Mouse (Mus musculus): ENCODE measurements around the gene Wasf2.
A peak's percentile ranks its signal among the peaks of the same experiment; 100 is the strongest.
"Not testable (repeated sequence)": the region's sequence is repeated elsewhere in the genome, so short reads cannot be mapped to it uniquely, and the experiment has no call there.

Wasf2 gene

GRCm38 (mm10) chr4:133129931-133130889 is at the start of gene Wasf2:
Gene Wasf2, plus strand, starts transcription at chr4:133130505.
- peak; percentile 96 for DNase-seq

- DNase-seq: no peak
Observed at GRCm38 (mm10) chr4:133080862-133081261, 49.4 kb upstream of the Wasf2 start.

DNA sequence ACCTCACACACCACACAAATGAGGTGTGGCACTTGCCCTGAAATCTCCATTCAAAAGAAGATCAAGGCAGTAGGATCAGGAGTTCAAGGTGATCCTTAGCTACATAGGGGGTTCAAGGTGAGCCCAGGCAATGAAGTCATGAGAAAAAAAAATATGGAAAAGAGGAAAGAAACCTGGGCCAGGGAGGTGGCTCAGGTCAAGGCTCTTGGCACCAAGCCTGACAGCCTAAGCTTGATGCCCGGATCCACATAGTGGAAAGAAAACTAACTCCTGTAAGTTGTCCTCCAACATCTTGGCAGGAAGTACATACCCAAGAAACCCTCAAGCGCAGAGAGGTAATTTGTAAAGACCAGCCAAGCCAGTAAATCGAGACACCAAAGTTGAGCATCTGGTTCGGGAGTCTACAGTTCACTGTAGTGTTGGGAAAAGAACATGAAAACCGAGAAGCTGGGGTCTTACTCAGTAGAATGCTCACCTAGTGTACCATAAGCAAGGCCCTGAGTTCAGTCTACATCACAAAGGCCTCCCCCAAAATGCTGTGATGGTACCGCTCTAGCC is 48.0 kb upstream of the Wasf2 start:
- DNase-seq: no peak

- DNase-seq: peak; percentile 95
Observed at GRCm38 (mm10) chr4:133083991-133084861, 46.1 kb upstream of the Wasf2 start.

DNA sequence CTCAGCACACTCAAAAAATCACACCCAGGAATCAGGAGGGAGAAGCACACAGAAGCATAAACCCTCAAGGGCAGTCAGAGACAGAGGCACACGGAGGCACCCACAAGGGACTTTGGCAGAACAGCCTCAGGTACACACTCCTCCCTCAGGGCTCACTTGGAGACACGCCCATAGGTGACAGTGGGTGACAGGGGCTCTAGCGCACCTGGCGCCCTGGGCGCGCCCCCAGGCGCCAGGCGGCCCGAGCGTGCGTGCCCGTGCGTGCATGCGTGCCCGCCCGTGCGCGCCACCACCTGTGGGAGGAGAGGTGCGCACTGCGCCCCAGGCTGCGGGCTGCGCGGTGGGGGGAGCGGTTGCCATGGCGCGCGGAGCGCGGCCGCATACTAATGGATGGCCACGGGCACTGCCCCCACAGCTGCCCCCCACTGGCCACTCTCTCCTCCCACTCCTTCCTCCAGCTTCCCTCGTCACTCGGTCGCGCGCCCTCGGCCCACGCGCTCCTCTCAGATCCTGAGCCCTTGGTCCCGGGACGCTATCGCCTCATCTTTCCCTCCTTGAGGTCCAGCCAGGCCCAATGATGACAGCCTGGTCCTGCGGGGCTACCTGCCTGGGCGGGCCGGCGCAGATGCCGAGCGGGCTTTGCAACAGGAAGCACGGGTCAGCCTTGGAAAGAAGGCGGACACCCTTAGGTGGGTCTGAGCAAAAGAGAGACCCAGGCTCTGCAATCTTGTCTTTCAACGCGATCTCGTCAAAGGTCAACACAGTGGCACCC is 45.1 kb upstream of the Wasf2 start:
- DNase-seq: peak; percentile 72

DNA sequence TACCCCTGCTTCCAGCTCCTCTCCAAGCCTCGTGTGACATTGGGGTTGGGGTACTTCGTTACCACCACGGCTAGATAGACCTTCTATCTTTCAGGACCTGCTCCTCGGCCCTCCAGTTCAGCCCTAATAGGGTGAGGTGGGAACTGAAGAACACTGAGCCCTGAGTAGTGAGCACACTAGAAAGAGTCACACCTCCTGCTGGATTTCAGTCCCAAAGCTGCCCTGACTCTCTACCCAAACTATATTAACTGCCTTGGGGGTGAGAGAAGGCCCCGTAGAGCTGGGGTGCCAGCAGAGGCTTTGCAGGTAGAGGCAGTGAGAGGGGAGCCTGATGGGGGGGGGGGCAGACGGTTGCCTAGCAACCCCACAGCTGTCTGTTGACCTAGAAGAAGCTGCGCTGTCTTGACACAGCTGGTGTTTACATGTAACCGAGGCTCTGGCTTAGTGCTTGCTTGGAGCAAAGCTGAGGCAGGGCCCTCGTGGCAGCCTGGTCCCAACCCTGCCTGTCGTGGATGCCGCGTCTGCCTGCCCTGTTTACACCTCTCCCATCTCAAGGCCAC is 44.4 kb upstream of the Wasf2 start:
- no peak for DNase-seq

GRCm38 (mm10) chr4:133087177-133087714 is 43.1 kb upstream of the Wasf2 start:
- DNase-seq: no peak

DNA sequence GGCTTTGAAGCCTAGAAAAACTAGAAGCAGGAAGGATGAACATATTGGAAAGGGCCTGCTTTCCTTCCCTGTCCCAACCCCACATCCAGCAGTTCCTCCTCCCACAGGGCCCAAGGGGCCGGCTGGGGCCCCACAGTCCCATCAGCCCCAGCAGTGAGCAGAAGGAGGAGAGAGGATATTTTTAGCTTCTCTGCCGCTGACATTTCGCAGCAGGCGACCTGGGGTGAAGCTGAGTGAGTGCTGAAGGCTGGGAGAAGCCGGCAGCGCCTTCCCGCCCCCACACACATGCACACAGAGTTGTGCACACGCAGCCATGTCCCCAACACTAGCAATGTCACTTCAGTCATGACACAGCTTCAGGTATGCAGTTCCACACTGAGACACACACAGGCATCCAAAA is 42.5 kb upstream of the Wasf2 start:
- no peak for DNase-seq

- DNase-seq: no peak
Observed at GRCm38 (mm10) chr4:133089319-133089718, 41.0 kb upstream of the Wasf2 start.

DNA sequence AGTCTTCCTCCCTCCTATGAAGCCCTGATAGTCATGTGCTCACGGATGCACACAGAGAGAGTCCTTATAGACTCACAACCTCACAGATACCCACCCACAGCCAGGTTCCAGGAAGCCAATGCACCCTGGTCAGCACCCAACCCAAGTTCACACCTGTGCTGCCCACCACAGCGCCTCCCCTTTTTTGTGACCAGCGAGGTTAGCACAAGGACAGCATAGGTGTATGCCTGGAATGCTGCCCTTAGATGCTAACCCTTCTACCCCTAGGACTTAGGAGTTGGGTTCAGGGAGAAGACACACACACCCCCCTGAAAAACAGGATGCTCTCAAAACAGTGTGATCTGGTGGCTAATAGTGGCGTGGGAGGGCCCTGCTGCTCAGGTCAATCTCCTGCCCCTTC is 40.5 kb upstream of the Wasf2 start:
- DNase-seq: no peak

DNA sequence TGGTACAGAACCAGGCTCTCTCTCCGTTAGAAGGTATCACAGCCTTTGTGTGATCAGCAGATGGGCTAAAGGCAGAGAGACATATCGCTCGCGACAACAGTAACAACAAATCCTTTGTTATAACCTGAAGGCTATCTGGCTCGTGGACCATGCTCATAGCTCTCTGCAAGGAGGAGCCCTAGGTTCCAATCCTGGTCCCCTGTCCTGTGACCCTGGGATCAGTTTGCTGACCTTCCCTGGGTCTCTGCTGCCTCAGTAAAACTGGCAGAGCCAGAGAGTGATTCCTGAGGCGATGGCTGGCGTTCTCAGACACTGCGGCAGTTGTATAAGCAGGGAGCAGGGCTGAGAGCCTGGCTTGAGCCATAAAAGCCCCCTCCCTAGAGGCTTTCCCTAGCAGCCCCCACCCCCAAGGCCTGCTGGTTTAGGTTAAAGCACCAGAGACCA is 40.0 kb upstream of the Wasf2 start:
- no peak for DNase-seq

DNA sequence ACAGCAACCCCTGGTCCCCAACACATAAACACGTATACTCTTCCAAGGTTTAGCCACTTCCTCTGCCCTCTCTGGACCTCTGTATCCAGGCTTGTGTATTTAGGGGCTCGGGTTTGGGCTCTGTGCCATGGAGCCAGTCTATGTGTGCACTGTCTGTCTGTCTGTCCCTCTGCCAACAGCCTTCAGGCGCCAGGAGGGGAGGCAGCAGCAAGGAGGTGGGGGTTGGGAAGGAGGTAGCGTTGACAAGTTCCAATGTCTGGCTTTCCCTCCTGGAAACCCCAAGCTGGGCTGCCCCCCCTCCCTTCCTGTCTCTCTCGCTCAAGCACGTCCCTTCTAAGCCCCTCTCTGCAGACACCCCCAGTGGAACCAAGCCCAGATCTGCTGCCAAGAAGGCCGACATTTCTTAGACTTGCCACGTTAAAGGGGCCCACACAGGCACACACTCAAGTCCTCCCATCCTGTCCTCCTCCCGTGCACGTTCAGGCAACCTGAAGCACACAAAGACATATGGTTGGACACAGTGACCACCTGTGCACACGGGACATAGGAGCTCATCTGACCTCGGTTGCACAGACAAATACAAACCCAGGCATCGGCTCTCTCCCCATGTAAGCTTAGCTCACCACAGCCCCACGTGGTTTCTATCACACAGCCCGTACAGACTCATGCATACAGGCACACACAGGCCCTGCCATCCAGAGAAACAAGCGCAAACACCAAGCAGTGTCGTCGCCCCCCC is 39.4 kb upstream of the Wasf2 start:
- no peak for DNase-seq

DNA sequence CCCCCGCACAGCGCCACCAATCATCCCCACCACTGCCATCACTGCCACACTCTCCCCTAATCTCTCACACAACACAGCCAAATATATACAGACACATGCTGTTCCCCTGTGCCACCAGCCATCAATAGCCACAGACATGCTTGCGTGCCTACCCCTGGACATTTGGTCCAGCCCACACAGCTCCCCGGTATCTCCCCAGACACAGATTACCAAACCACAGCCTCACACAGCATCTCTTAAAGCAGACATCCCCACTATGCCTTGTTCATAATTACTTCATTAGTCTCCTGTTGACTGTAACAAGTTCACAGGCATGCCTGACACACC is 38.9 kb upstream of the Wasf2 start:
- no peak for DNase-seq

DNA sequence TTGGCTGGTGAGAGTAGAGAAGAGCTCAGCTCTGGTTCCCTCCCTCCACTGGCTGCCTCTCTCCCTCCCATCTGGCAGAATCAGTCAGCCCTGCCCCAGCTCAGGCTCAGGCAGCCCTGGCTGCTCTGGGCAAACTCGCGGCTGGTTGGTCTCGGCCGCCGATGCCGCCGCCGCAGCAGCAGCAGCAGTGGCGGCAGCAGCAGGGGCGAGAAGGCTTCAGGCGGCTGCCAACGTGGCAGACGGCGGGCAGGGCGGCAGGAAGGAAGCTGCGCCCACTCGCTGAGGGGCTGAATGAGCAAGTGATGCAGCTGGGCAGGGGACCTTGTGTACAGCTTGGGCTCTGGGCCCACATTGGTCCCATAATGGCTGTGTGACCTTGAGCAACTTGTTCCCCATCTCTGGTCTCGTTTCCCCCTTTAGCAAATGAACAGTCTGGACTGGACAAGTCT is 37.8 kb upstream of the Wasf2 start:
- DNase-seq: peak; percentile 59

GRCm38 (mm10) chr4:133093056-133093455 is 37.2 kb upstream of the Wasf2 start:
- DNase-seq: no peak

GRCm38 (mm10) chr4:133093481-133094033 is 36.7 kb upstream of the Wasf2 start:
- DNase-seq: peak; percentile 78

GRCm38 (mm10) chr4:133094255-133094654 is 36.0 kb upstream of the Wasf2 start:
- DNase-seq: no peak

- DNase-seq: peak; percentile 94
Observed at GRCm38 (mm10) chr4:133094936-133095733, 35.2 kb upstream of the Wasf2 start.

GRCm38 (mm10) chr4:133095734-133096065 is 34.6 kb upstream of the Wasf2 start:
- DNase-seq: not testable (repeated sequence)

- not testable (repeated sequence) for DNase-seq
Observed at GRCm38 (mm10) chr4:133096671-133097070, 33.6 kb upstream of the Wasf2 start.

Data from kidney, adult 9 months (tissue).